Mouse (Mus musculus): ENCODE data around the gene E130311K13Rik. TPM values are rescaled to one million over a fixed set of nuclear protein-coding genes. Genes with fewer than 3 reads are reported as not detected.

Gene E130311K13Rik
- polyA plus RNA-seq, 1 experiment from 2014 or later = 6.6 TPM

DNA sequence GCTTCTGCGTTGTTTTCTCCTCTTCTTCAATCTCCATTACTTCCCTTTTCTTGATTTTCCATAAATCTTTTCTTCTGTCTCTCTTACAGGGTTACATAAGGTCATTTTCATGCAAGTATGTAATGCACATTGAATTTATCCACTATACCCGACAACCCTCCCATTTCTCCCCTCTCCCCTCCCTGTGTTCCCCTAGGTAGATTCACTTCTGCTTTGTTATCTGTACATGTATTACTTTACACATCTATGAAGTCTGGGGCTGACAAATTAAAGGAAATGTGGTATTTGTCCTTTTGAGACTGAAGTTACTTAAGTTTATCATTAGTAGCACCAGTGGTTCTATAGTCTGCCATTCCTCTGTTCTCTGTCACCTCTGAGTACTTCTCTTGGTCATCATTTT lies 48.2 kb downstream of the E130311K13Rik start:
- Histone ChIP-seq H3K4me3 (replicated peaks) (no peak overlapping the region), H3K9ac (no peak overlapping the region), H3K4me1 (no peaks in the 10 kb centered on the region), H3K4me2 (no peak overlapping the region), H3K36me3 (0 out of 2 replicates have a peak, but pooled peaks cover 3% of the 10 kb centered on the region), H3K27ac (no peak overlapping the region), H3K27me3 (replicated peaks) (no peaks in the 10 kb centered on the region), H3K9me3 (no peaks in the 10 kb centered on the region)
- 76% methylated on average over 2 of the region's 2 CpGs for WGBS
- ATAC-seq (ENCODE audit: insufficient read depth, low FRiP score, low read depth) = no peak

DNA sequence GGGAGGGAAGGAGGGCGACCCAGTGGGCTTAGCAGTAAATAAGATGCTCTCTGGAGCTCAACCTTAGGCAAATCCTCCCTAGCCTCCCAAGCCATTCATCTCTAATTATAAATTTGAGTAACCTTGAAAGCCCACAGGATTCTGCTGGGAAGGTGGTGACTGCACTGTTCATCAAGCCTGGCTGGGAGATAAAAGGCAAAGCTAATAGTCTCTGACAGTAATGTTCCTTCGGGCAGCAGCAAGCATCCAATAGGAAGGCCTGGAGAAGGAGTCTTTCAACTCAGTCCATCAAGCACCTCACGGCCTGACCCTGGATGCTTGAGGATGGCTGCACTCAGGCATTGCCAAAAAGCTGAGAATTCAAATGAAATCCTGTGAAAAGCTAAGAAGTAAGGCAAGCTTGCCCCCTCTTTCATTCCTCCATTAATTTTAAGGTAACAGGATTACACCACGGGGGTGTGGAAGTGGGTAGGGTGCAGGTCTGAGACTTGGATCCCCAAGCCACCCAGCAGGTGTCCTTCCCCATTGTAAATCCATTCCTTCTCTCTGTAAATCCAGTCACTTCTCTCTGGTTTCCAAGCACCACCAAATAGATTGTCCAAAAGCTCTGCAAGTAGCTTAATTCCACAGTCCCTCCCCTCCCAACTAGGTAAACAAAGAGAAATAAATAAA lies 50.1 kb downstream of the E130311K13Rik start:
- 46% methylated on average over 4 of the region's 4 CpGs for WGBS
- Histone ChIP-seq H3K27me3 (replicated peaks) (no peaks in the 10 kb centered on the region), H3K9me3 (no peaks in the 10 kb centered on the region), H3K4me1 (no peaks in the 10 kb centered on the region), H3K36me3 (no peaks in the 10 kb centered on the region), H3K27ac (no peak overlapping the region), H3K9ac (no peak overlapping the region), H3K4me3 (replicated peaks) (no peak overlapping the region), H3K4me2 (no peak overlapping the region)
- ATAC-seq (ENCODE audit: insufficient read depth, low FRiP score, low read depth) = no peak

DNA sequence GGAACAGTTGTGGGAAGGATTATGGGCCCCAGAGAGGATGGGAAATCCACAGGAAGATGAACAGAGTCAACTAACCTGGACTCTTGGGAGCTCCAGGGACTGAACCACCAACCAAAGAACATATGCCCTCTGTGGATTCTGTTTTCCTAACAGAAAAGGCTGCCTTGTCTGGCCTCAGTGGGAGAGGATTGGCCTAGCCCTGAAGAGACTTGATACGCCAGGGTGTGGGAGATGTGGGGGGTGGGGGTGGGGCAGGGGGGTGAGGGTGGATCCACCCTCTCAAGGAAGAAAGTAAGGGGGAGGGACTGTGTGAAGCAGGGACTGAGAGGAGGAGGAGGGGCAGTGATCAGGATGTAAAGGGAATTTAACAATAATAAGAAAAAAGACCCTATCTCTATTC lies 56.5 kb downstream of the E130311K13Rik start:
- Histone ChIP-seq H3K4me3 (replicated peaks) (no peak overlapping the region), H3K4me2 (no peak overlapping the region), H3K9me3 (no peaks in the 10 kb centered on the region), H3K36me3 (no peaks in the 10 kb centered on the region), H3K27ac (no peak overlapping the region), H3K4me1 (no peaks in the 10 kb centered on the region), H3K27me3 (replicated peaks) (no peaks in the 10 kb centered on the region), H3K9ac (no peak overlapping the region)
- WGBS = 50% methylated on average over 1 of the region's 1 CpGs
- ATAC-seq (ENCODE audit: insufficient read depth, low FRiP score, low read depth) = no peak

DNA sequence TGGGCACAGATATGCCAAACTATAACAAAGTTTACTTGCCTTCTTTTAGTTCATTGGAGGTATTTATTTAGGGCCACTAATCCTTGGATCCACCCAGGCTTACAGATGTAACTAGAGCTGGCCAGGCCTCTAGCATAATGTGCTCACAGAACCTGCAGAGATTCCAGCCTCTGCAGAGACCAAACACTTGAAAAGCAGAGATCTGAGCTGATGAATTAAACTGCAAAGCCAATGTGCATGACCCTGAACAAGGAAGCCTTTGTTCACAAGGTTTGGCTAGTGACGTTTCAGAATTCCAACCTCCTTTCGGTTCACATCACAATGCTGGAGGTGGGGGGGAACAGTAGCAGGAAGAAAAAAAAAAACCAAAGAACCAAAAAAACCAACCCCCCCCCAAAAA lies 58.0 kb downstream of the E130311K13Rik start:
- Histone ChIP-seq H3K27me3 (replicated peaks) (no peaks in the 10 kb centered on the region), H3K9me3 (no peaks in the 10 kb centered on the region), H3K4me2 (no peak overlapping the region), H3K36me3 (no peaks in the 10 kb centered on the region), H3K4me3 (replicated peaks) (no peak overlapping the region), H3K9ac (no peak overlapping the region), H3K4me1 (no peaks in the 10 kb centered on the region), H3K27ac (no peak overlapping the region)
- 50% methylated on average over 2 of the region's 2 CpGs for WGBS
- ATAC-seq (ENCODE audit: insufficient read depth, low FRiP score, low read depth) = no peak

DNA sequence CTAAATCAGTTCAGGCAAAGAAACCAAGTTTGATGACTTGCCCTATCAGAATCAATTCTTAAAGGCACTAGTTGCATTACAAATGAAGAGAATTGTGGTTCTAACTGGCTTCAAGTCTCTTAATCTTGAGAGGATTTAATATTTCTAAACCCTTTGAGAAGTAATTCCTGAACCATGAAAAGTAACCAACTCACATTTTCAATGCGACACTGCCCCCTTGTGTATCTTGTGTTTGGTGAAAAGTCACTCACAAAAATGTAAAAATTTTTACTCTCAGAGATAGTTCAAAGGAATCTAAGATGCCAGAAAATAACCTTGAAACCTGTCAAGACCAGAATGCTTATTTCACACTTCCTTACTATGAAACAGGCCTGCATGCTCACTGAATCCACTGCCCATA lies 61.0 kb downstream of the E130311K13Rik start:
- no peak overlapping the region for H3K4me3 ChIP-seq (replicated peaks)
- WGBS = 37% methylated on average over 1 of the region's 1 CpGs
- no peaks in the 10 kb centered on the region for H3K36me3 ChIP-seq
- no peak overlapping the region for H3K4me2 ChIP-seq
- H3K27me3 ChIP-seq (replicated peaks) = no peaks in the 10 kb centered on the region
- H3K9ac ChIP-seq = no peak overlapping the region
- no peaks in the 10 kb centered on the region for H3K4me1 ChIP-seq
- no peaks in the 10 kb centered on the region for H3K9me3 ChIP-seq
- ATAC-seq (ENCODE audit: insufficient read depth, low FRiP score, low read depth) = no peak
- no peak overlapping the region for H3K27ac ChIP-seq

DNA sequence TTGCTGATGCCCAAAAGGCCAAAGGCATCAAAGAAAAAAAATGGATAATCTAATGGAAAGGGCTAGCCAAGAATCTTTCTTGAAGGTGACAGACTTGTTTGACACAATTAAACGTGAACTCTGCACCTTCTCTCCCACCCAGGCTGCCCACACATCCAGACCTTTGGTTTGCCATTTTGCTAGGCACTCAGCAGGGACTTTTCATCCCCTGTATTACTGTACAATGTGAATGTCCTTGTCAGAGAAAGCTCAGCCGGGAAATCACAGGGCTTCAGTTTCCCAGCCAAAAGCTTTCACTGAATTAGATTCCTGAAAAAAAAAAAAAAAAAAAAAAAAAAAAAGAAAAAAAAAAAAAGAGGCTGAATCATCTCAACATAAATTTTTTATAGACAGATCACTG lies 64.2 kb downstream of the E130311K13Rik start:
- Histone ChIP-seq H3K27ac (no peak overlapping the region), H3K4me2 (no peak overlapping the region), H3K36me3 (no peaks in the 10 kb centered on the region), H3K9ac (no peak overlapping the region), H3K27me3 (replicated peaks) (no peaks in the 10 kb centered on the region), H3K4me3 (replicated peaks) (no peak overlapping the region), H3K9me3 (no peaks in the 10 kb centered on the region), H3K4me1 (no peaks in the 10 kb centered on the region)
- WGBS = 57% methylated on average over 2 of the region's 2 CpGs
- no peak for ATAC-seq (ENCODE audit: insufficient read depth, low FRiP score, low read depth)

Other genes starting within 250 kb of the E130311K13Rik start
- gene Plch1, start 30.0 kb downstream of the E130311K13Rik start, polyA plus RNA-seq (2015; fragmentation: Nextera tagmentation; extraction: Ambion mirVana) = 5.7 and 8.3 TPM in 2 replicates
- 24.1 and 24.7 TPM in 2 replicates for gene Slc33a1, start 35.3 kb upstream of the E130311K13Rik start, polyA plus RNA-seq (2015; fragmentation: Nextera tagmentation; extraction: Ambion mirVana)
- 36.8 and 41.3 TPM in 2 replicates for gene Gmps, start 46.6 kb upstream of the E130311K13Rik start, polyA plus RNA-seq (2015; fragmentation: Nextera tagmentation; extraction: Ambion mirVana)
- 0.03 and 0.04 TPM in 2 replicates for gene Vmn2r1, start 152.1 kb upstream of the E130311K13Rik start, polyA plus RNA-seq (2015; fragmentation: Nextera tagmentation; extraction: Ambion mirVana)
- gene Vmn2r2, start 212.5 kb upstream of the E130311K13Rik start, polyA plus RNA-seq (2015; fragmentation: Nextera tagmentation; extraction: Ambion mirVana) = not detected in 2 replicates

Measured in stomach, embryonic 15.5 days (tissue).